Mouse (Mus musculus) adrenal gland, postnatal 14 days (tissue): ENCODE results near the gene Tcp10b. TPM values are rescaled to one million over a fixed set of nuclear protein-coding genes. Genes with fewer than 3 reads are reported as not detected.
"Not testable (repeated sequence)": the region's sequence is repeated elsewhere in the genome, so short reads cannot be mapped to it uniquely, and the experiment has no call there.

Source experiments
- DNase-seq: peaks from one replicate; pipeline ENCODE4 v3.0.0; 2021; ENCODE audit warnings: mixed read lengths
- long read RNA-seq, 2 experiments: library from polyadenylated mRNA; stranded (forward); transcript quantifications; one replicate each; pipeline ENCODE4 v2.0.0; 2021
- total RNA-seq: library from RNA; stranded (reverse); gene quantifications from 2 replicates; pipeline ENCODE4 v1.2.3, GENCODE M21; 2021

The Tcp10b gene
- total RNA-seq: 0.30 and 0.45 TPM in 2 replicates
- long read RNA-seq, experiment 1, partial matches to known transcripts: 0 of 1 reads
- long read RNA-seq, experiment 1, other reads (novel, unspliced or antisense): 1 of 1 reads
- long read RNA-seq, experiment 2: 0 reads

DNA sequence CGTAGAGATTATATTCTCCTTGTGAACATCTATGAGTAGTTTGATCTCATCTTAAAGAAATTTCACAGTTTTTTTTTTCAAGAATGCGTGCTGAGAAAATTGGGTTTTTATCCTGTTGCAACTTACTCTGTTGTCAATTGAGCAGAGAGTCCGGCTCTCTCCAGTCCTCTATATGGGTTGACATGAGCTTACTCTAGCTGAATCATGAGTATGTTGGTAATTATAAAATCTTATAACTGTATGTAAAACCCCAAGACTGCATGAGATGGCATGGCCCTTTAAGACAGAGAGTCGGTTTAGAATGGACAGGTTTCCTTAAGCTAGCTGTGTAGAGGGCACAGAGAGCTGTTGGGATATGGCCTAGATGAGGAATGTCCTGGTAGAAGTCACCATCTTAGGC lies at the start of gene Tcp10b:
TSS of gene Tcp10b (plus strand) at position 301 of the 400 bp plus-strand sequence.
- not testable (repeated sequence) for DNase-seq

DNA sequence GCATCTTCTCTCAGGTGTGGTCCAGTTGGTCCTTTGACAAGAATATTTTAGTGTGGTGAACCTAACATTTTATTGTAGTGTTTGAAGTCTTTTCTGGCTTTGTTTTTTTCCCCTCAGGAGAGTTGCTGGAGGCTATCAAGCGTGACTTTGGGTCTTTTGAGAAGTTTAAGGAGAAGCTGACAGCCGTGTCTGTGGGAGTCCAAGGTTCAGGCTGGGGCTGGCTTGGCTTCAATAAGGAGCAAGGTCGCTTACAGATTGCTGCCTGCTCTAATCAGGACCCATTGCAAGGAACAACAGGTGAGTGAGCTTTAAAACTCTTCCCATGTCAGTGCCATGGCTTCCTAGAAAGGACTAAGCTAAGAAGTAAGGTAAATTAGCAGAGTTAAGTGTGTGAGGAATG lies 47.6 kb upstream of the Tcp10b start:
- DNase-seq: no peak

DNA sequence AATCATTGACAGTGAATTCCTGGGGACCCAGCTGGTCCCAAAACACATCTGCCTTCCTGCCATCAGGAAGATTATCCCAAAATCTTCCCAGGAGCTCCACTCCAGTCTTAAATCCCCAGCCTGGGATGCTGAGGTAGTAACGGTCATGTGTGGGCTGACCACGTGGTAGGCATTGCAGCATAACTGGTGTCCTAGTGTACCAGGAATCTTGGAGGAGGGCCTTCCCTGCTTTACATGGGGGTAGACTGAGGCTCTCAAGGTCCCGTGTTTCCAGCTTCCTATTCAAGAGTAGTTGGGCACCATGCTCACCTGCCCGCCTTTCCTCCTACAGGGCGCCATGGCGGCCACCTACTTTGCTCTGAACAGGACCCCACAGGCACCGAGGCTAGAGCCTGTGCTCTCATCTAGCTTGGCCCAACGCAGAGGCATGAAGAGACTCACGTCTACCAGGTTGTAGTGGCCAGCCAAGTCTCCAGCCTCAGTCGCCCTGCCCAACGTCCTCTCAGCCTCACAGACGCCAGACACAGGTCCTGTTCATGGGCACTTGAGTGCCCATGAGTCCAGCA lies 24.2 kb upstream of the Tcp10b start:
- DNase-seq: not testable (repeated sequence)

DNA sequence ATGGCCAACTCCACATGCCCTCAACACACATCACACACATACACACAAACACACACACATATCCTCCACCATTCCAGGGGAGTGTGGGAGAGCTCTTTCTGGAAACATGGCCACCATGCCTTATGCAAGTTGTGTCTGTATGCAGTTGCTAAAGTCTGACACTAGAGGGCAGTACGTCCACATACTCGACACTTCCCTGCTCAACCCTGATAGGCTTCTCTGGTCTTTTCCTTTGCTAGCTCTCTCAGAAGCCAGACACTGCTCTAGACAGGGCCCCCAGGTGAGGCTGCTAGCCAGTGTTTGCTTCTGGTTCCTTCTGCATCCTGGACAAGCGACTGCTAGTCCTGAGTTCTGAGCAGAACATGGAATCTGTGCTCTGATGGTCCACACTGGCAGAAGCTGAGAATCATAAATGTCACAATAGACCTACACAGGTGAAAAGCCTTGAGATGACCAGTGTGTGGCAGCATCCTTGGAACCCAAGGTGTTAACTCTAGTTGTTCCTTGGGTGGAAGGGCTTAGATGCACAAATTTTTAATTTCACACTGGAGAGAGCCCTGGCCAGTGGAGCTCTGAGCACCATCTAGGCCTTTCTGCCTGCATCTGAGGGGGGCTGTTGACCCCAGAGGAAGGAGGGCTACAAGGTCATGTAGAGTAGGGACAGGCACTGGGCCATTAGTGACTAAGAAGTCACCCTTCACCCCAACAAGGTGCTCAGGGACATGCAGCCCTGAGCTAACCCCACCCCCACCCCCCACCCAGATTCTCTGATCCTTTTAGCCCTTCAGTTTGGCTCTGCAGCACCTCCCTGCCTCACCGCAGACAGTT lies 16.8 kb upstream of the Tcp10b start:
- peak; percentile 59 for DNase-seq

DNA sequence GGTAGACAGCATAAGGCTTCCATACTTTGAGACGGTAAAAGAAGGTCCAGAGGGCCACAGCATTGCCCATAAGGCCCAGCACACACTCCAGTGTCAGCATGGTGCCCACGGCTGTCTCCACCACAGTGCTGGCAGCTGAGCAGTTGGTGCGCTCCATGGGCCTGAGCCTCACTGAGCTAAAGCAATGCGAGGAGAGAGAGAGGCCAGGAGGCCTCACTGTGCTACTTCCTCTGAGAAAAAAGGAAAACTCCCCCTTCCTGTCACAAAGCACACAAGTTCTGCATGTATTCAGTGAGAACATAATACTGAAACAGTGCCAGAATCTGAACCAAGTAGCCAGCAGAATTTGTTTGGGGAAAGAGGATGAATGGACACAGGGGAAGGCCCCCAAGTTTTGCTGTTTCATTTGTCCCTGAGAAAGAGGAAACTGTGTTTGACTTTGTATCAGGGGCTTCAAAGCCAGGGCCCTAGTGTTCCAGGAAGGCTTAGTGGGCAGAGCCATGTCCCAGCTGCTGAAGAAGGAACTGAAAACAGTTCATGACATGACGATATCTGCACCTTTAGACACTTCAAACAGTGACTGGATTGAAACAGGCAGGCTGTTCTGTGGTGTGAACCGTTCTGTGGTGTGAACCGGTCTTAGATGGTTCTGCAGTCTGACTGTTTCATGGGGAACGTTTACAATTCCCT lies 8.6 kb upstream of the Tcp10b start, which contains the start of gene Gpr31b:
TSS of gene Gpr31b (minus strand) at position 173 of the 690 bp plus-strand sequence.
- not testable (repeated sequence) for DNase-seq

DNA sequence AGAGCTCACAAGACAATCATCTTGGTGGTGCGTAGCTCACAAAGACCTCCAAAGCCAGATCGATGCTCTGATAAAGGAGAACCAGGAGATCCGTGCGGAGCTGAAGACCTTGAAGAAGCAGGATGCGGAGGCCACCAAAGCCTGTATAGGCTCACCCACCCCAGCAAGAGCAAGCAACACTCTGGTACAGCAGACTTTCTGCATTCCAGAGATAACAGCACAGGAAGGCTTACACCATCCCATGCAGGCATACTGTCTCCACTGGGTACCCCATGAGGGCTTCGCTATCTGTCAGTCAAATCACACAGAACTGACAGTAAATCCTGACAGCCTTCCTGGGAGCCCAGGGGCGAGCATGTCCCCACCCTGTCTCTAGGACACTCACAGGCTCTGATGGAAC lies 2.0 kb downstream of the Tcp10b start:
- not testable (repeated sequence) for DNase-seq

DNA sequence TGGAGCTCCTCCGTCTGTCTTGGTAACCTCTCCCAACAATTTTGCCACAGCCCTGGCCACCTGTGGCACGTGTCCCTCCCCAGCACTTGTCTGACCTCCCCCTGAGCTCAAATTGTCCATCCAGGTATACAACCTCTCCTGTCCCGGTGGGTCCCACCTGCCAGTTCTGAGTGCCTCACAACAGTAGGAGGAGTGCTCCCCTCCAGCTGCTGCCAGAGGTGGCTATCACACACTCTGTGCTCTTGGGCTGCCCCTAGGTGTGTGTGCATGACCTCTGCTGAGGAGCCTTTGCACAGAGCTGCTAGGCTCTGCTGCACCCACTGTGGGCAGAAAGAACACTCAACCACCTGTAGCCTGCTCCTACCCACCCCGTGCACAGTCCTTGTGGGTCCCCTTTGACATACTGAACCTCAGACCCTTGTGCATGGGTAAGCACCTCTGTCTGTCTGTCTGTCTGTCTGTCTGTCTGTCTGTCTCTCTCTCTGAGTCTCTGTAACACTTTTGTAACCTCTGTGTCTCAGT lies 7.0 kb downstream of the Tcp10b start:
- not testable (repeated sequence) for DNase-seq

DNA sequence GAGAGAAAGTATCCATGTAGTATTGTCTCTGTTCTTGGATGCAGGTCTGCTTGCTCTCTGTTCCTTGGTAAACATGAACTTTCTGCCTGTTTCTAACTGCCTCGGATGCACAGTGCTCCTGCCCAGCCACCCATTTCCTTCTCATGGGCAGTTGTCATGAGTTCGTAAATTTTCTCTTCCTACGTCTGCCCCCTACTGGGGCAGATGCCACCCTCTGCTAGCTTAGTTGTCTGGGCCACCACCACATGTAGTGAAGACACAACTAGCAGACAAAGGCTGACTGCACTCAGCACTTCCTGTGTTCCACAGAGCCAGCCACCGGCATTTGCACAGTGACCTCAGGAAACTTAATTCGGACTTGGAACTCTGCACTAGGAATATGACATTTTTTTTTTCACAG lies 8.3 kb downstream of the Tcp10b start:
- not testable (repeated sequence) for DNase-seq

DNA sequence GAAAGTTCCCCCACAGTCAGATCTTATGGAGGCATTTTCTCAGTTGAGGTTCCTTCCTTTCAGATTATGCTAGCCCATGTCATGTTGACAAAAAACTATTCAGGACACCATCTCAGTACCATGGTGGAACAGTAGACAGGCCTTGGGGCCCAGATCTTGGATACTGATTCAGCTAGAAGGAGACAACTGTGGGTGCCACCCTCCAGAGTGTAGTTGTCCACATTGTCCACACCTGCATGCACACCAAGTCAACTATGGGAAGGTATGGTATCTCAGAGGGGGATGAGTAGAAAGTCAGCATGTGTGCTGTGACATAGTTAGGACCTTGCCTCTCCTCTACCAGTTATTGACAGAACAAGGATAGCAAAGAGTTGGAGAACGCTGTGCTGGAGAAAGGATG lies 30.6 kb downstream of the Tcp10b start:
- not testable (repeated sequence) for DNase-seq

DNA sequence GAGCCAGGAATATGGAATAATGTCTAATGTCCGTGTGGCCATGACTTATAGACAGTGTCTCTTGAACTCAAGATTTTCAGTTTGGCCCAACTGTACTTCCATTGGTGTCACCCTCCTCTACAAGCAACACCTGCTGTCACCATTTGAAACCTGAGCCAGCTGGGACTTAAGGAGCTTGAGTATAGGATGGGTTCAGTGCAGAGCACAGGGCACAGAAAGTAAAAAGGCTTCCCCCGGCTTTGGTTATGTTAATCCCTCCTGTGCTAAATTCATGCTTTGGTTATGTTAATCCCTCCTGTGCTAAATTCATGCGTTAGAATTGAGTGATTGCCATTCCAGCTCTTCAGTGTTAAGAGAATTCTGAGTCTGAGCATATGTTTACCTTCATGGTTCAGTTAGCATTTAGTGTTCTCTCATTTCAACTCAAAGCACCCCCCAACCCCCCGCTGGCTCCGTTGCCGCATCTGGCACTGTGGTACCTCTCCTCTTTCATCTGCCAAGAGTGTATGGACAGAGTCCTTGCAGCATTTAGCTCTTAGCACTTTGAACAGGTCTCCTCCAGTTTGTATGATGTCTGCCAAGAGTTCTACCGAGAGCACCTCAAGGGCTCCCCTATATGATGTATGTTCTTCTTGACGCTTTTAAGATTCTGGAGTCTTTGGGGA lies 31.3 kb downstream of the Tcp10b start:
- not testable (repeated sequence) for DNase-seq

DNA sequence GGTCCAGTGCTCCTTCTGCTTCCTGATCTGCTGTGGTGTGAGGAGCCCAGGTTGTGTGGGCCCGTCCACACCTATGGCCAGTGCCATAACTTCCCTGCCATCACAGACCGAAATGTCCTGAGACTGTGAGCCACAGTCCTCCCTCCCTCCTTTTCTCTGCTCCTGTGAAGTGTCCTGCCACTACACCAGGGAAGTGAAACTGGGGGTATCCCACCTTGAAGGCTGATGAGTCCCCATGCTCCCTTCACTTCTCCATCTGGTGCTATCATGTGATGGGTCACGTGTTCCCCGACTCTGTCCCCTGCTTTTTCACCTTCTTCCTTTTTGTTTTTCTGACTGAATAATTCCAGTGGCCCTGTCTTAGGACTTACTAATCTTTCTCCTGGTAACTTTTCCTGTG lies 32.1 kb downstream of the Tcp10b start:
- not testable (repeated sequence) for DNase-seq

DNA sequence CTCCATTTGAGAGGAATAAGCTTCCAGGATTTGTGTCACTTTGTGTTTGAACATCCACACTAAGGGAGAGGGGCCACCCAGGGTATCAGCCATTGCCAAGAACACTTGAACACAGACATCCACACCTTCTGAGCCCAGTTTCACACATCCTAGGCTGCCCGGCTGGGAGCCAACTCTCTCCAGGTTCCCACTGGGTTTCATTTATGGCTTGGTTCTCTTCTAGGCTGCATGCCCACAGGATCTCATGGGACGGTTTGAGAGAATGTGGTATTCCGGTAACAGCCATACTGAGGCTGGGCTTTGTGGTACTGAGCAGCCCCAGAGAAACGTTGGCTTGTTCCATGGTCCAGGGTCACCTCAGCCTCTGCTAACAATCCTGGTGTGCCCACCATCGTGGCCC lies 45.7 kb downstream of the Tcp10b start:
- DNase-seq: peak; percentile 66

DNA sequence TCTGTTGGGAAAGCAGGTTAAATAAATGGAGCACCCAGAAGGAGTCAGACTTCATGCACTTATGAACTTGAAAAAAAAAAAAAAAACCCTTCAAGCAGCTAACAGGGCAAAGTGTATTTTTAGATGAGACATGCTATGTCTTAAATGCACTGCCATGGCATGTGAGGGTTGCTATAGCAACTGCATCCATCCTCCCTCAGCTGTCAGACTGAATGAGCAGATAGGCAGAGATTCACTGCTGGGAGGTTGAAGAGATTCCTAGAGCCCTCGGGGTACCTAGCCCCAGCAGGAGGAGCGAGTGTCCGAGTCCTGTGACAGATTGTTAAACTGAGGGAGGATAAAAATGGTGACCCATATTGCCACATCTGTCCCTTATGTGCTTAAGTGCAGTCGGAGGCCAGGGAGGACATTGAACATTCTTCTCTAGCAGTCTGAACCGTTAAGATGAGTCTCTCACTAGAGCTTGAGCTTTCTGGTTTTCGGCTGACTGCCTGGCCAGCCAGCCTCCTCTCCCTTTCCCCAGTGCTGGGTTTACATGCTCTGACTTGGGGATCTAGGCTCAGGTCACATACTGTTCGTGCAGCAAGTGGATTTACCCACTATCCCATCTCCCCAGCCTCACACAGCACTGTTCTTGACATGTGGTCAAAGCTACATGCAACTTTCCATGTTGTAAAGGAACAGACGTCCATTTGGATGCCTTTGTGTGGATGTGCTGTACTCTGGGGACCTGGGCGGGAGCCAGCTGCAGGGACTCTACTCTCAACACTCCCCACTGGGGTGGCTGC lies 51.8 kb downstream of the Tcp10b start:
- DNase-seq: not testable (repeated sequence)

DNA sequence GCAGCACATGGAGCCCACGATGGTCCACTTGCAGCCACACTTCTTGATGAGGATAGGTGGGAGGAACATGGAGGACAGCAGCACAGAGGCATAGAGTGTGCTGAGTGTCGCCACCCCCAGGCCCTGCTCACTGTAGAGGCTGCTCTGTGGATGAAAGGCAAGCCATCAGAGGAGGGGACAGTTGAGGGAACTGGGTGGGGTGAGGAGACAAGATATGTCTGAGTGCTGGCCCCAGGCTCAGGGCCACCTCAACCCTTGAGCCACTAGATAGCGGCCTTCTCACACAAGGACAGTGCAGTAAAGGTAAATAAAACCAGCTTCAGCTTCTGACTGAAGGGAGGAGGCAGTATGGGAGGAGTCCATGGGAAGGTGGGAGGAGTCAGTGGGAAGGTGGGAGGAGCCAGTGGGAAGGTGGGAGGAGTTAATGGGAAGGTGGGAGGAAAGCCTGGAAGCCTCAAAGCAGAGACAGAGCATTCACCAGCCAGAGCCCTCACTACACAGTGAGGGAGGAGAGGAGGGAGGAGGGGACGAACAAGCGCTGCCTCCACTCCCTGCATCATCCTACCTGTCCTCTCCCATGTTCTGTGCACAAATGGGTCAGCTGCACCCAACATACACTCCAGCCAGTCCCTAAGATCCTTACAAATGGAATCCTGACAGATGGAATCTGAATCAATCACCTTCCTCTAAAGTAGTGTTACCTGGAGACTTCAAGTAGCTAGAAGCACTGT lies 62.6 kb downstream of the Tcp10b start:
- DNase-seq: not testable (repeated sequence)

DNA sequence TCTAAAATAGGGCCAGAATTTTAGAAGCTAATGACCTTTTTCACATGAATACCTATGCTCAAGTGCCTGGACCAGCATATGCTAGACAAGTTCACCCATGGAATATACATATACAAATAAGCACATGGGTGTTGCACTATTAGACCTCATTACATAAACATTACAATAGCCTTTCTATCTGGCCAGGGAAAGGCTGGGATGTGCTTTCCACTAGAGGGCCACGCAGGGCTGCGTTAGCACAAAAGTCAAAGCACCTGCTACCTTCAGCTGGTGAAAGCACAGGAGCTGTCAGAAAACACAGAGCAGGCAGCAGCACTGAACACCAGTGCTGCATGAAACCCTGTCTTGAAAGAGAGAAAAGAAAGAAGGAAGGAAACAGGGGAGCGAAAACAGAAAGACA lies 63.3 kb downstream of the Tcp10b start:
- not testable (repeated sequence) for DNase-seq

DNA sequence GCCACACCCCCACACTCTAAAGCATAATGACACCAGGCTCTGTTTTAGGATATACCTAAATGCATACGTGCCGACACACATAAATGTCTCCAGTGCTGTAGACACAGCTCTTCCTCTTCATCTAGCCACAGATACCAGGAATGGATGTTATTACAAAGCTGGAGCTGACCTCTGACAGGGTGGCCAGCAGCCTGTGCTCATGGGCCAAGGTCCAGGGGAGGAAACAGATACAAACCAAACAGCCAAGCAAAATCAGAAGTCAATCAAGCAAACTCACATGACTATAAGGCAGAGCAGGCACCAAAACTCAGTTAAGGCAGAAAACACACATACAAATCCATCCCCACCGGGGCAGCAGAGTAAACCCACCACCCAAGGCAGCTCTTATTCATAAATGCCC lies 68.4 kb downstream of the Tcp10b start:
- not testable (repeated sequence) for DNase-seq

DNA sequence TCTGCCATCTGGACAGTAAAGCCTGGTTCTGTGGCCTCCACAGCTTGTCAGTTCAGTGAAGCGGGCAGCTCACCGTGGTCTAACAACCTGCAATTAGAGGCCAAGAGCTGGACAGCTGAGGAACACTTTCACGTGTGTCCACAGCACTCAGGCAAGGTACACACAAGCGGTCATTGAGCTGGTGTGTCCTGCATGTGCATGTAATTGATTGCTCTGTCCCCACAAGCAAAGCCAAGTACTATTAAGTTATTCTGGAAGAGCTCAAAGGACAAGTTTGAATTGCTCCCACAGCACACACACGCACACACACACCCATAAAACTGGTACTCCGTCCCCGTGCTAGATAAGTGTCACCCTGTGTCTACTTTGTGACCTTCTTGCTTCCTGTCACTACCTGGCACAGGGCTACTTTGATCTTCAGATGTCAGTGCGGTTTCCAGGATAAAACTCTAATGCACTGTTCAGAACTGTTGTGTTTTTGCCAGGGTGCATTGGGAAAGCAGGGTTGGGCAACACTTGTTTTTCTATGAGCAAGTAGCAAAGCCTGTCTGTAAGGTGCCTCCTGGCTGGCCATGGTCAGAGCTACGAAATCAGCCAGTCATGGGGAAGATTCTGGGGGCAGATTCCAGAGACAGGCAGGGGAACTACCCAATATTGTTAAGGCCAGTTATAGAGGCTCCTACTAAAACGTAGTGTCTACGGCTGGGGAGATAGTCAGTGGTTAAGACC lies 69.0 kb downstream of the Tcp10b start:
- DNase-seq: not testable (repeated sequence)

DNA sequence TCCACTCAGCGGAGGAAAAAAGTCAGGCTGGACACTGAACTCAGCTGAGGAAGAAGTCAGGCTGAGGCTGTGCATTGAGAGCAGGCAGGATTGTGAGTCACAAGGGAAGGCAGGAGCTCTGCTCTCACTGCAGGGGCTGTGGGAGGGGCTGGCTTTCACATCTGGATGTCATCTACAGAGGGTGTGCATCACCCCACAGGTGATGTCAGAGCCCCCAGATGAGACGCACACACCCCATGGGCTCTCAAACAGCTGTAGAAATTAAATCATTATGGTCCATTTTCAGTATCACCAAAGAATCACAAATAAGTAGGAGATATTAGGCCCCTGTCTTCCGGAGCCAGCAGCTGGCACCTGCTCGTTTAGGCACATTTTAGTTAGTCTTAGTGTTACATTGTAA lies 70.8 kb downstream of the Tcp10b start, which contains the start of gene Unc93a:
TSS of gene Unc93a (minus strand) at position 101 of the 400 bp plus-strand sequence.
- DNase-seq: not testable (repeated sequence)
